Mouse (Mus musculus) midbrain, embryonic 11.5 days (tissue): ENCODE data around the gene Arl4a. TPM values are rescaled to one million over a fixed set of nuclear protein-coding genes. Genes with fewer than 3 reads are reported as not detected.

Experiments
- ATAC-seq: fragments of 200-750 bp; cut with Nextera tagmentation; 2 replicates; pipeline ENCODE4 v1.8.0; 2017; ENCODE audit warnings: moderate TSS enrichment, moderate library complexity; ENCODE audit not compliant: low FRiP score
- DNase-seq: peaks from one replicate; pipeline ENCODE4 v3.0.0; 2015; ENCODE audit warnings: low spot score; ENCODE audit errors: missing footprints
- H3K27ac ChIP-seq: fragments of 300-500 bp; sonication (generic); 2 replicates; pipeline ENCODE4 v1.5.1; 2014; ENCODE audit warnings: low read depth, low read length
- H3K27me3 ChIP-seq: fragments of 300-500 bp; sonication (generic); 2 replicates; pipeline ENCODE4 v1.6.1; 2014; ENCODE audit warnings: mild to moderate bottlenecking, low read length, moderate library complexity, mixed read lengths; ENCODE audit not compliant: control insufficient read depth, insufficient read depth
- H3K36me3 ChIP-seq: fragments of 300-500 bp; sonication (generic); 2 replicates; pipeline ENCODE4 v1.6.1; 2014; ENCODE audit warnings: mild to moderate bottlenecking, low read length, moderate library complexity, mixed read lengths; ENCODE audit not compliant: control insufficient read depth, insufficient read depth
- H3K4me1 ChIP-seq: fragments of 300-500 bp; sonication (generic); 2 replicates; pipeline ENCODE4 v1.6.1; 2014; ENCODE audit warnings: low read length; ENCODE audit not compliant: control insufficient read depth, insufficient read depth
- H3K4me2 ChIP-seq: fragments of 300-500 bp; sonication (generic); 2 replicates; pipeline ENCODE4 v1.6.1; 2014; ENCODE audit warnings: mild to moderate bottlenecking, moderate library complexity
- H3K4me3 ChIP-seq: fragments of 300-500 bp; sonication (generic); 2 replicates; pipeline ENCODE4 v1.5.1; 2014; ENCODE audit warnings: low read depth, low read length
- H3K9ac ChIP-seq: fragments of 300-500 bp; sonication (generic); 2 replicates; pipeline ENCODE4 v1.6.1; 2014; ENCODE audit warnings: low read length
- H3K9me3 ChIP-seq: fragments of 300-500 bp; sonication (generic); 2 replicates; pipeline ENCODE4 v1.6.1; 2016; ENCODE audit warnings: low read length; ENCODE audit not compliant: control insufficient read depth
- WGBS: fragments of 180-500 bp; shearing (Covaris S2); extraction: QIAGEN DNeasy Blood & Tissue Kit; methylation state at CpG from one replicate; pipeline ENCODE4 v1.1.7; 2014; 5-methylcytosine and 5-hydroxymethylcytosine counted together
- polyA plus RNA-seq: library from polyadenylated mRNA; unstranded; fragments of >200 nt; fragmentation: Nextera tagmentation; extraction: Ambion mirVana; gene quantifications from 2 replicates; pipeline ENCODE4 v1.2.1, GENCODE M21; 2014

Gene Arl4a
- polyA plus RNA-seq, 1 experiment from 2014 or later, result 94.7 TPM

- no peak overlapping the region for H3K4me2 ChIP-seq
- peaks cover 19% of the 10 kb centered on the region for H3K4me1 ChIP-seq
- H3K4me3 ChIP-seq, result no peak overlapping the region
- H3K9me3 ChIP-seq, result no peaks in the 10 kb centered on the region
- peak; percentile 82 for DNase-seq
- no peaks in the 10 kb centered on the region for H3K27me3 ChIP-seq
- no peaks in the 10 kb centered on the region for H3K36me3 ChIP-seq
- no peak overlapping the region for H3K9ac ChIP-seq
- H3K27ac ChIP-seq, result no peak overlapping the region
- WGBS, result 45% methylated on average over 8 of the region's 8 CpGs
- no peak for ATAC-seq
Measured at GRCm38 (mm10) chr12:39977996-39978590, 59.7 kb downstream of the Arl4a start.

GRCm38 (mm10) chr12:39976426-39976825 lies 61.4 kb downstream of the Arl4a start:
- Histone ChIP-seq H3K27ac (no peak overlapping the region), H3K4me3 (no peak overlapping the region), H3K36me3 (no peaks in the 10 kb centered on the region), H3K27me3 (no peaks in the 10 kb centered on the region), H3K9ac (no peak overlapping the region), H3K4me1 (peaks cover 19% of the 10 kb centered on the region), H3K9me3 (no peaks in the 10 kb centered on the region), H3K4me2 (no peak overlapping the region)
- peak; percentile 78 for DNase-seq
- no peak for ATAC-seq
- WGBS, result 92% methylated on average over 2 of the region's 2 CpGs

GRCm38 (mm10) chr12:39975829-39976340 lies 61.9 kb downstream of the Arl4a start:
- no peaks in the 10 kb centered on the region for H3K36me3 ChIP-seq
- DNase-seq (peak; percentile 92), ATAC-seq (peak; percentile 69)
- no peaks in the 10 kb centered on the region for H3K27me3 ChIP-seq
- H3K4me2 ChIP-seq, result peak overlapping the region; percentile 31
- no peak overlapping the region for H3K27ac ChIP-seq
- peak overlapping the region; percentile 31 for H3K9ac ChIP-seq
- peaks cover 19% of the 10 kb centered on the region for H3K4me1 ChIP-seq
- H3K9me3 ChIP-seq, result no peaks in the 10 kb centered on the region
- WGBS, result 22% methylated on average over 9 of the region's 9 CpGs
- no peak overlapping the region for H3K4me3 ChIP-seq

GRCm38 (mm10) chr12:39974977-39975583 lies 62.7 kb downstream of the Arl4a start:
- H3K36me3 ChIP-seq, result no peaks in the 10 kb centered on the region
- ATAC-seq (peak; percentile 73), DNase-seq (peak; percentile 90)
- no peak overlapping the region for H3K27ac ChIP-seq
- 17% methylated on average over 4 of the region's 4 CpGs for WGBS
- no peaks in the 10 kb centered on the region for H3K9me3 ChIP-seq
- H3K4me1 ChIP-seq, result peaks cover 19% of the 10 kb centered on the region
- no peak overlapping the region for H3K4me3 ChIP-seq
- H3K27me3 ChIP-seq, result no peaks in the 10 kb centered on the region
- H3K9ac ChIP-seq, result no peak overlapping the region
- no peak overlapping the region for H3K4me2 ChIP-seq

- Histone ChIP-seq H3K4me2 (no peak overlapping the region), H3K4me1 (peaks cover 19% of the 10 kb centered on the region), H3K9ac (no peak overlapping the region), H3K27me3 (no peaks in the 10 kb centered on the region), H3K4me3 (no peak overlapping the region), H3K9me3 (no peaks in the 10 kb centered on the region), H3K36me3 (no peaks in the 10 kb centered on the region), H3K27ac (no peak overlapping the region)
- peak; percentile 14; the same call in 1 of the 2 replicates for ATAC-seq
- 76% methylated on average over 1 of the region's 1 CpGs for WGBS
- DNase-seq, result peak; percentile 84
Measured at GRCm38 (mm10) chr12:39974273-39974672, 63.6 kb downstream of the Arl4a start.

- Histone ChIP-seq H3K4me1 (peaks cover 5% of the 10 kb centered on the region), H3K4me2 (no peak overlapping the region), H3K27me3 (no peaks in the 10 kb centered on the region), H3K4me3 (no peak overlapping the region), H3K9me3 (no peaks in the 10 kb centered on the region), H3K27ac (no peak overlapping the region), H3K9ac (no peak overlapping the region), H3K36me3 (no peaks in the 10 kb centered on the region)
- no peak for DNase-seq
- no peak for ATAC-seq
Measured at GRCm38 (mm10) chr12:39969500-39969899, 68.3 kb downstream of the Arl4a start.

GRCm38 (mm10) chr12:39968109-39968508 lies 69.7 kb downstream of the Arl4a start:
- DNase-seq (peak; percentile 76), ATAC-seq (no peak)
- Histone ChIP-seq H3K36me3 (no peaks in the 10 kb centered on the region), H3K9me3 (no peaks in the 10 kb centered on the region), H3K4me1 (no peaks in the 10 kb centered on the region), H3K4me3 (no peak overlapping the region), H3K4me2 (no peak overlapping the region), H3K27ac (no peak overlapping the region), H3K9ac (no peak overlapping the region), H3K27me3 (no peaks in the 10 kb centered on the region)
- WGBS, result 86% methylated on average over 3 of the region's 3 CpGs

GRCm38 (mm10) chr12:39959166-39959565 lies 78.7 kb downstream of the Arl4a start:
- Histone ChIP-seq H3K9me3 (no peaks in the 10 kb centered on the region), H3K9ac (no peak overlapping the region), H3K27ac (no peak overlapping the region), H3K4me1 (no peaks in the 10 kb centered on the region; the same call in 1 of the 2 replicates), H3K36me3 (no peaks in the 10 kb centered on the region), H3K4me2 (no peak overlapping the region), H3K4me3 (no peak overlapping the region), H3K27me3 (no peaks in the 10 kb centered on the region)
- no peak for ATAC-seq
- 85% methylated on average over 8 of the region's 8 CpGs for WGBS
- peak; percentile 57 for DNase-seq

GRCm38 (mm10) chr12:39957931-39958671 lies 79.7 kb downstream of the Arl4a start:
- DNase-seq, result peak; percentile 81
- no peak overlapping the region for H3K4me3 ChIP-seq

More at GRCm38 (mm10) chr12:39957931-39958671, 79.7 kb downstream of the Arl4a start:
- WGBS, result 72% methylated on average over 8 of the region's 8 CpGs
- no peak for ATAC-seq
- Histone ChIP-seq H3K36me3 (no peaks in the 10 kb centered on the region), H3K4me1 (no peaks in the 10 kb centered on the region; the same call in 1 of the 2 replicates), H3K9ac (no peak overlapping the region), H3K9me3 (no peaks in the 10 kb centered on the region), H3K4me2 (no peak overlapping the region), H3K27me3 (no peaks in the 10 kb centered on the region), H3K27ac (no peak overlapping the region)
